Mouse (Mus musculus) liver, embryonic 13.5 days (tissue): ENCODE results near the gene Gm2000. TPM values are rescaled to one million over a fixed set of nuclear protein-coding genes. Genes with fewer than 3 reads are reported as not detected.
"Not testable (repeated sequence)": the region's sequence is repeated elsewhere in the genome, so short reads cannot be mapped to it uniquely, and the experiment has no call there.

ENCODE experiments used
- ATAC-seq: fragments of 200-750 bp; cut with Nextera tagmentation; 2 replicates; pipeline ENCODE4 v1.8.0; 2017; ENCODE audit warnings: low read depth, mild to moderate bottlenecking, moderate number of reproducible peaks, moderate library complexity
- DNase-seq: peaks from one replicate; pipeline ENCODE4 v3.0.0; 2022
- H3K27ac ChIP-seq: fragments of 300-500 bp; sonication (generic); 2 replicates; pipeline ENCODE4 v1.5.1; 2015; ENCODE audit warnings: moderate library complexity, mild to moderate bottlenecking, inconsistent platforms
- H3K27me3 ChIP-seq: fragments of 300-500 bp; sonication (generic); 2 replicates; pipeline ENCODE4 v1.6.1; 2015; ENCODE audit warnings: mild to moderate bottlenecking, inconsistent platforms
- H3K36me3 ChIP-seq: fragments of 300-500 bp; sonication (generic); 2 replicates; pipeline ENCODE4 v1.6.1; 2015; ENCODE audit warnings: mild to moderate bottlenecking, inconsistent platforms
- H3K4me1 ChIP-seq: fragments of 300-500 bp; sonication (generic); replicated peaks from 2 replicates; pipeline ENCODE4 v1.6.1; 2015; ENCODE audit warnings: inconsistent platforms
- H3K4me2 ChIP-seq: fragments of 300-500 bp; sonication (generic); 2 replicates; pipeline ENCODE4 v1.6.1; 2015; ENCODE audit warnings: inconsistent platforms, mild to moderate bottlenecking, moderate library complexity
- H3K4me3 ChIP-seq: fragments of 300-500 bp; sonication (generic); replicated peaks from 2 replicates; pipeline ENCODE4 v1.5.1; 2015; ENCODE audit warnings: mild to moderate bottlenecking, inconsistent platforms
- H3K9ac ChIP-seq: fragments of 300-500 bp; sonication (generic); 2 replicates; pipeline ENCODE4 v1.6.1; 2015; ENCODE audit warnings: mild to moderate bottlenecking, inconsistent platforms
- H3K9me3 ChIP-seq: fragments of 300-500 bp; sonication (generic); replicated peaks from 2 replicates; pipeline ENCODE4 v1.6.1; 2016; ENCODE audit warnings: inconsistent platforms
- WGBS: fragments of 180-500 bp; shearing (Covaris S2); methylation state at CpG from one replicate; pipeline ENCODE4 v1.1.7; 2015; ENCODE audit not compliant: insufficient replicate concordance; 5-methylcytosine and 5-hydroxymethylcytosine counted together
- polyA plus RNA-seq: library from polyadenylated mRNA; unstranded; fragments of >200 nt; fragmentation: Nextera tagmentation; extraction: Ambion mirVana; gene quantifications from 2 replicates; pipeline ENCODE4 v1.2.1, GENCODE M21; 2015

Gene Gm2000
- polyA plus RNA-seq, 1 experiment from 2014 or later = 748 TPM

DNA sequence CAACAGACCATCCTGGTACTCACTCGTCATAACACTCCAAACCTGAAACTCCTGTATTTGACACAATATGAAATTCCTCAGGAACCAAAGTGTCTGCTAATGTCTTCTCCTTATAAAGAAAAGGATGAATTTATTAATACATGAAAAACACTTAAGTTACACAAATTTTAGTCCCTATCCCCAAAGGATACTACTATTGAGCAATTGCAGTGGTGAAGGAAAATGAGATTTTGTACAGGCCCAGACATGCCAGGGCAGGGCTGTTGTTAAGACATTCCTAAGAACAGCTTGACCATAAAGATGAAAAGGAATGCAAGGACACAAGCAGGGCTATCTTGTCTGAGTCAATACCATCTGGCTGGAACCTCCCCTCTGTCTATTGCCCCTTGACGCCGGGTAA is 34.3 kb downstream of the Gm2000 start:
- DNase-seq, H3K36me3 ChIP-seq, H3K4me1 ChIP-seq, H3K4me3 ChIP-seq, H3K9me3 ChIP-seq, H3K9ac ChIP-seq, H3K27ac ChIP-seq, H3K4me2 ChIP-seq, H3K27me3 ChIP-seq, ATAC-seq: not testable (repeated sequence)
- 43% methylated on average over 3 of the region's 3 CpGs for WGBS

DNA sequence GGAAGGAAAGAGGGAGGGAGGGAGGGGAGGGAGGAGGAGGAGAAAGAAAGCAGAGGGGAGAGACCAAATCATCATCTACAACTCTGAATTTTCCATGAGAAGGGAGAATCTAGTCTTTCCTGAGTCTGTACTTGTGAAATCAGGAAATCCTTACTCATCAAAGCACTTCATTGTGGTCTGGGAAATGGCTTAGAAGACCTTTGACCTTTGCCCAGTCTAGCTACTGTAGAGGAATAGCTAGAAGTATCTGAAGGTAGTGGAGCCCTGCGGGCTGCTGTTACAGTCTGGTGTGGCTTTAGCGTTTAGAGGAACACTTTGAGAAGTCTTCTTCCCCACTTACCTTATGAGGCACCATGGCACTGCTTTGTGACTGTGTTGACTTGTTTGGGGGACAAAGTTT is 36.7 kb downstream of the Gm2000 start:
- no peak overlapping the region for H3K4me3 ChIP-seq
- no peak for DNase-seq
- H3K9ac ChIP-seq = no peak overlapping the region
- 28% methylated on average over 2 of the region's 2 CpGs for WGBS
- no peak overlapping the region for H3K27ac ChIP-seq
- H3K27me3 ChIP-seq = no peaks in the 10 kb centered on the region
- H3K4me1 ChIP-seq = no peaks in the 10 kb centered on the region
- no peaks in the 10 kb centered on the region for H3K9me3 ChIP-seq
- H3K36me3 ChIP-seq = no peaks in the 10 kb centered on the region
- no peak for ATAC-seq
- H3K4me2 ChIP-seq = no peak overlapping the region

- Histone ChIP-seq H3K36me3 (no peaks in the 10 kb centered on the region), H3K9me3 (no peaks in the 10 kb centered on the region), H3K27me3 (no peaks in the 10 kb centered on the region), H3K4me1 (peaks cover 6% of the 10 kb centered on the region; the same call in 1 of the 2 replicates), H3K4me2 (no peak overlapping the region), H3K27ac (no peak overlapping the region), H3K9ac (no peak overlapping the region), H3K4me3 (no peak overlapping the region)
- DNase-seq = no peak
- 74% methylated on average over 10 of the region's 10 CpGs for WGBS
- ATAC-seq = no peak
These were observed 37.4 kb downstream of the Gm2000 start for GRCm38 (mm10) chr1:156403251-156403650.

GRCm38 (mm10) chr1:156408004-156408403 is 42.2 kb downstream of the Gm2000 start:
- H3K36me3 ChIP-seq = no peaks in the 10 kb centered on the region
- H3K9me3 ChIP-seq = no peaks in the 10 kb centered on the region
- H3K4me3 ChIP-seq = no peak overlapping the region
- ATAC-seq (no peak), DNase-seq (no peak)
- H3K27ac ChIP-seq = no peak overlapping the region
- 18% methylated on average over 3 of the region's 3 CpGs for WGBS
- H3K4me1 ChIP-seq = peaks cover 10% of the 10 kb centered on the region; the same call in 1 of the 2 replicates
- no peak overlapping the region for H3K4me2 ChIP-seq
- H3K9ac ChIP-seq = no peak overlapping the region
- no peaks in the 10 kb centered on the region for H3K27me3 ChIP-seq

DNA sequence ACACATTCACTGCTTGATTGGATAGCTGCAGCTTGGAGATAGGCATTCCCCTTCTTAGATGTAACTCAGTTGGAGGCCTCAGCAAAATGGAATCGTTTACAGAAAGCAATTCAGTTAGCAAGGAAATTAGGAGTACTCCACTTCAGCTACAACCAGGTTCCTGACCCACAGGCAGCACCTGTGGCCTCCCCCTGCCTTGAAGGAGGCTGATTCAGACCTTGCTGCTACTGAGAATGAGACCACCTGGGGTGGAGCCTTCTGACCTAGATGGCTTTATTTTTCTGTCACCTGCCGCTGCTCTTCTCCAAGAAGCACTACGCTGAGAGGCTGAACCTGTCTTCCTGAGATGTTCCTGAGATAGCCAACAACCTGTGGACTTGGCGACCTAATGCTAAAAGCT is 42.7 kb downstream of the Gm2000 start:
- Histone ChIP-seq H3K9ac (no peak overlapping the region), H3K4me3 (no peak overlapping the region), H3K27me3 (no peaks in the 10 kb centered on the region), H3K9me3 (no peaks in the 10 kb centered on the region), H3K4me1 (peaks cover 10% of the 10 kb centered on the region; the same call in 1 of the 2 replicates), H3K36me3 (no peaks in the 10 kb centered on the region), H3K27ac (no peak overlapping the region), H3K4me2 (no peak overlapping the region)
- DNase-seq = no peak
- 46% methylated on average over 4 of the region's 4 CpGs for WGBS
- no peak for ATAC-seq

Other genes starting within 250 kb of the Gm2000 start
- 0.06 TPM in 2 replicates for gene Fam163a, start 161.0 kb upstream of the Gm2000 start, polyA plus RNA-seq
- gene Tdrd5, start 62.4 kb upstream of the Gm2000 start, polyA plus RNA-seq = 0.07 TPM in 2 replicates
- gene Nphs2, start 55.3 kb upstream of the Gm2000 start, polyA plus RNA-seq = not detected in 2 replicates
- 0.09 TPM in 1 of 2 replicates, not detected in the other for gene Axdnd1, start 55.1 kb downstream of the Gm2000 start, polyA plus RNA-seq
- gene Soat1, start 108.3 kb downstream of the Gm2000 start, polyA plus RNA-seq = 16.1 and 18.3 TPM in 2 replicates
- gene Gm10031, start 158.0 kb downstream of the Gm2000 start, polyA plus RNA-seq = 0.30 and 0.51 TPM in 2 replicates
- gene Abl2, start 192.7 kb downstream of the Gm2000 start, polyA plus RNA-seq = 1.3 and 1.5 TPM in 2 replicates